Mouse (Mus musculus) E14TG2a.4 (cell line): Measurements from ENCODE around the gene Il2ra.

ENCODE experiments used
- CTCF ChIP-seq: conservative IDR thresholded peaks from 2 replicates; pipeline ENCODE4 v1.5.1; 2014; ENCODE audit warnings: low read length
- POU5F1 ChIP-seq: IDR thresholded peaks from 2 replicates; pipeline ENCODE4 v1.6.1; 2014; ENCODE audit warnings: low read length, borderline replicate concordance

DNA sequence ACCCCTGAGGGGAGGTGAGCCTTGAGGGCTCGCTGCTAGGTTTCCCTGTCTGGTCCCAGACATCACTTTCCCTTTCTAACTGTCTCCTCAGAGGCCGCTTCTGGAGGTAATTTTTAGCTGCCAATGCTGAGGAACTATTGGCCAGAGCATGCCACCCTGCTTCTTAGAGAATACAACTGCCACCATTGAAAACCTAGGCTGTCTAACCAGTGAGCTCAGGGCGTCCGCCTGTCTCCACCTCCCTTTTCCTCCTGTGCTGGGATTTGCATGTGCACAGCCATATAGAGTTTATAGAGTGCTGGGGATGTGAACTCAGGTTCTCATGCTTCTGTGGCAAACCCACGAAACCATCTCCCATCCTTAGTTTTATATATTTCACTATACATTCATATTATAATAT lies 11.2 kb downstream of the Il2ra start:
- no peak for TF ChIP-seq CTCF
- TF ChIP-seq POU5F1: no peak
